Mouse (Mus musculus): ENCODE measurements around the gene Ucp2. TPM values are rescaled to one million over a fixed set of nuclear protein-coding genes. Genes with fewer than 3 reads are reported as not detected.
"Not testable (repeated sequence)": the region's sequence is repeated elsewhere in the genome, so short reads cannot be mapped to it uniquely, and the experiment has no call there.

The Ucp2 gene
- total RNA-seq, 2 experiments from 2014 or later, result 31.0 to 52.5 TPM

DNA sequence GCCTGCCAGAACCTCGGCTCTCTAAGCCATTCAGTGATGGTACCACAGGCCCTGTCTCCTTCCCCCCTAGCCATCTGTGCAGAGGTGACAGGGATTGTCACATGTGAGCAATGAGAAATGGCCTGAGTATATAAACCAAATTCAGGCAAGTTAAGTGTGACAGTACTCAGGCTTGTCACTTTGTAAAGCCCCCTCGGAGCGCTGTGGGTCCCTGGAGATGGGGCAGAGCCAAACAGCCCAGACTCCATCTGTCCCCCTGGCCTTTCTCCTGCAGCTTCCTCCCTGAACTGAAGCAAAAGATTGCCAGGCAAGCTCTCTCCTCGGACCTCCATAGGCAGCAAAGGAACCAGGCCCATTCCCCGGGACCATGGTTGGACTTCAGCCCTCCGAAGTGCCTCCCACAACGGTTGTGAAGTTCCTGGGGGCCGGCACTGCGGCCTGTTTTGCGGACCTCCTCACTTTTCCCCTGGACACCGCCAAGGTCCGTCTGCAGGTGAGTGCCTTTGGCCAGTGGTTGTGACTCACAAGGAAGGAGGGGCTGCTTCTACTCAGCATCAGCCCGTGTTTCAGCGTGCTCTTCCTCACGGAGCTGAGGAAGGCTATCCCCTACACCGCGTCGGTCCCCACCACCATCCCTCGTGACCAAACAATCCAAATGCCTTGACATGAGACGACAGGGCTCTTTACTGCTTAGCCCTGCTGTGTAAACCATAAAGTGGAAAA, 13.9 kb upstream of the Ucp2 start:
- DNase-seq, result no peak

DNA sequence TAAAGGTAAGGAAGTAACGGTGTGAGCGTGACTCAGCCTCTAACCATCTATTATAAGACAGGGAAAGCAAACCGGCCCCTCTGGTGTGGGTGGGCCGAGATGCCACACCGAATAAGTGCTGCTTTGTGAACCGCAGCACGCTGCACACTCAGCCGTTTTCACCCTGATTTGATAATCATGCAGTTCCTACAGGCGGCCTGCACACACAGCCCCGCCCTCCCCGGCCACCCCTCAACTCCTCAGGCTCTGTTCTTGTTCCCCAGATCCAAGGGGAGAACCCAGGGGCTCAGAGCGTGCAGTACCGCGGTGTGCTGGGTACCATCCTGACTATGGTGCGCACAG, 13.3 kb upstream of the Ucp2 start:
- DNase-seq, result no peak

DNA sequence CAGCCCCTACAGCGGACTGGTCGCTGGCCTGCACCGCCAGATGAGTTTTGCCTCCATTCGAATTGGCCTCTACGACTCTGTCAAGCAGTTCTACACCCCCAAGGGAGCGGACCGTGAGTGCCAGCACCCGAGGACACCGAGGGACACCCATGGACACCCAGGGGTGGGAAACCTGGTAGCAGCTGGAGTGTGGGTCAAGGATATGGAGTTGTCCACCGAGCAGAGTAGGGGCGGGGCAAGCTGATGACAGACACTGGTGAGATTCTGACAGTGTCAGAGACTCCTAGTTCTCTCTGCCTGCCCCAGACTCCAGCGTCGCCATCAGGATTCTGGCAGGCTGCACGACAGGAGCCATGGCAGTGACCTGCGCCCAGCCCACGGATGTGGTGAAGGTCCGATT, 13.0 kb upstream of the Ucp2 start:
- no peak for DNase-seq

DNA sequence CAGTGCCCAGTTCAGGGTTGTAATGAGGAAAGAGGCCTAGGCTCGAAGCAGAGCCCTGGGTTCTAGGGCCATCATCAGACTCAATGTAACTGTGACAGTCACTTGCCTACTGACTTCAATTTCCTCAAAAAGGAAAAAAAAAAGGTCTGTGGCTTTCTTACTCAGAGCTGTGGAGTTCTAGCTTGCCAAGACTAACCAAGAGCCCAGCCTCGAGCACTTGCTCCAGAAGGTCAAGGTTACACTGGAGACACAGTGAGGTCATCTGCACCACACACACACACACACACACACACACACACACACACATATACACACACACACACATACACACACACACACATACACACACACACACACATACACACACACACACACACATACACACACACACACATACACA, 11.1 kb upstream of the Ucp2 start:
- DNase-seq, result not testable (repeated sequence)

DNA sequence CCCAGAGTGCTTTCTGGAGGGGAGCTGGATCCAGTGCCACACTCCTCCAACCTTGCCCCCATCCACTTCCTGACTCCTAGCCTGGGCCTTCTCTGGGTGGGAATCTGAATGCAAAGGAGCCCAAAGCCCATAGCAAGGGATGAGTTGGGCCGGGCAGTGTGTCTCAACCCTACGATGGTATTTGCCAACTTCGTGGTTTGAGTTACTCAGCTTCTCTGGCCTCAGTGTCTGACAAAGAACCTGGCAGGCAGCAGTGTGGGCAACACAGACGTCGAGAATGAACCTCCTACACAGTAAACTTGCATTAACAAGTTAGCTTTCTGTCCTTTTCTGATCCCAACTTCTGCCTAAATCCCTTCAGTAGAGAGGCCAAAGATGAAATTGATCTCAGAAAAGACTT, 8.6 kb upstream of the Ucp2 start:
- no peak for DNase-seq

DNA sequence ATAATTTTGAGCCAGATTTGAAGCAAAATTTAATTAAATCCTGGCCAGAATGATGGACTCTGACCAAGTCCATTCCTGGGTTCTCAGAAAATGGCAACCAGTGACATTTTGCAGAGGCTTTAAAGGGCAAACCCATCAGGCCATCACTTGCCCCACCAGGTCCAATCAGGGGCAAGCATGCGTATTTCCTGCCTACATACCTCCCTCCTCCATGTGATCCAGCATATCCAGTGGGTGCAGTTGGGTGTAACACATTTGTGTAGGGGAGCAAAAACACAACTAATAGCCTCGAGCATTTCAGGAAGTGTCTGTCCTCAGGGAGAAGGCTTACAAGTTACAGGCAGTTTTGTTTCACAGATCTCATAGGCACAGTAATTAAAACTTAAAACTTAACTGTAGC, 5.8 kb upstream of the Ucp2 start:
- DNase-seq, result no peak

DNA sequence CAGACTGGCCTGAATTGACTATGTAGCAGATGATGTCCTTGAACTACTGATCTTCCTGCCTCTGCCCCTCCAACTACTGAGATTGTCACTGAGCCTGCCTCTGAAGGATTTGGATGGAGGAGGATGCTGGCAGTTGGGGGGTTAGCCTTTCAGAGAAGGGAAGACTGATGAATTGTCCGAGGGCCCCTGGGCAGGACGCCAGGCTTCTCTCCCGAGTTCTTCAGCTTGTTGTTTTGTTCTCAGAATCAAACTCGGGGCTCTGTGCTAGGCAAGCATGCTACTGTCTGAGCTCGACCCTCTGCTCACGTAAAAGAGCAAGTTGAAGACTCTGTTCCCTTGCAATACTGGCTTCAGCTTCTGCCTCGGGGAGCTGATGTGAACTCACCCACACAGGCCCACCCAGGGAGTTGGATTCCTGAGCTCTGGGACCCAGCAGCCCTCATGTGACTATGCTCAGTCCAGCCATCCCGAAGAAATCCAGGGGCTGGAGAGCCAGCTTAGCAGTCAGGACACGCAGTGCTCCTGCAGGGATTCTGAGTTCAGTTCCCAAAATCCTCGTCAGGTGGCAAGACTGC, 4.6 kb upstream of the Ucp2 start:
- DNase-seq, result no peak

DNA sequence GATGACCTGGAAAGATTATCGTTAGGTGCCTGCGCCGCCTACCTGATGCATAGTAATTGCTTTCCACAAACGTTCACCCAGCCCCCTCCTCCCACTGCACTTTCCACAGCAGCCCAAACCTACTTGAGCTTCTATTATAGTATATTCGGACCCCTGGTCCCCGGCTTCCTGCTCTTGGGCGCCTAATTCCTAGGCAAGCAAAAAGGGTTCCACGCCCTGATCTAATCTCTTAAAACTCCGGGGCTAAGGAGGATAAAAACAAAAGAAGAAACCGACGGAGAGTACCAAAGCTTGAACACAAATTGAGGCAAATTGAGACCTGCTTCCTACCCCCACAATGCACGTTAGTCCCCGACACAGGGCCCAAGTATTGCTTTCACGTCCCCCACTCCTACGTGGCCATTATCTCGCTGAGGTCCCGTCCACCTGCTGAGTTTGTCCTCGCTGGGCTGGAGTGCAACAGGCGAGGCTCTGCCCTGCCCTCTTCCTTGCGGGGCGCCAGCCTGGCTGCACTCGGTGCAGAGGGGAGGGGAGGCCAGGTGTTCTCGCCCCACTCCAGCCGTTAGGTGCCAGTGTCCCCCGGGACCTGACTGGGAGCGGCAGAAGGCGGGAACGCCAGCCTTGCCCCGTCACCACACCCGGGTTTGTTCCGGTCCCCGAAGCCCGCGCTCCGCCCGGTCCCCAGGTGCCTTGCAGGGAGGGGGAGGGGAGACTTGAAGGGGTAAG, 583 bp upstream of the Ucp2 start:
- no peak for DNase-seq

DNA sequence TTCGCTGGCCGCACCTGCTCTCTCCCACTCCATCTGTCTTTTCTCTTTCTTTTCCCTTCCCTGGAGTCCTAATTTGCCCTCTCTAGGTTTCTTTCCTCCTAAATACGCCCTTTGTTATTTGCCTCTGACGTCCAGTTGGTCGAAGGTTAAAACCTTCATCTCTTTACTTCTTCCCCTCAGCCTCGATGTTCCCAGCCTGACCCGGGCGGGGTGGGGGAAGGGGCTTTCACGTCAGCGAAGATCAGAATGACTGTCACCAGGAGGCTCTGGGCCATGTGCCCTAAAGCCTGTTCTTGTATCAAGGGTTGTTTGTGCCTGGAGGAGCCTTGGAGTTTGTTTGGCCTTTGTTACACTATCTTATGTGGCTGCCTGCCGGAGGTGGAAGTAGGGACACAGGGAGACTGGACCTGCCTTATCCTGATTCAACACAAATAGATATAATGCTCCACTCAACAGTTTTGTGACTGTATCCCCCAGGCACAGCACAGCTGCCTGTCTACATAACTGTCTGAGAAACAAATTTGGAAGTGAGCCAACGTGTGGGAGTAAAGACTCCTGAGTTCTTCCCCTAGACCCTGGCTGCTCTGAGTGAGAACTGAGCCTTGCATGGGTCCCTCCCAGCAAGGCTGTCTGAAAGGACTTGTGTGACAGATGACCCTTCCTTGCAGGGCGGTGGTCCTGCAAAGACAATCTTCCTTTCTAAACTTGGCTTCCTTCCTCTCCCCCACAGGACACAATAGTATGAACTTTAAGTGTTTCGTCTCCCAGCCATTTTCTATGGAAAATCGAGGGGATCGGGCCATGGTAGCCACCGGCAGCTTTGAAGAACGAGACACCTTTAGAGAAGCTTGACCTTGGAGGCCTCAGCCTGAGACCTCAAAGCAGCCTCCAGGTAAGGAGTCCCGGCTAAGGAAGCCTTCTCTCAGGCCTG, 612 bp downstream of the Ucp2 start:
- no peak for DNase-seq

DNA sequence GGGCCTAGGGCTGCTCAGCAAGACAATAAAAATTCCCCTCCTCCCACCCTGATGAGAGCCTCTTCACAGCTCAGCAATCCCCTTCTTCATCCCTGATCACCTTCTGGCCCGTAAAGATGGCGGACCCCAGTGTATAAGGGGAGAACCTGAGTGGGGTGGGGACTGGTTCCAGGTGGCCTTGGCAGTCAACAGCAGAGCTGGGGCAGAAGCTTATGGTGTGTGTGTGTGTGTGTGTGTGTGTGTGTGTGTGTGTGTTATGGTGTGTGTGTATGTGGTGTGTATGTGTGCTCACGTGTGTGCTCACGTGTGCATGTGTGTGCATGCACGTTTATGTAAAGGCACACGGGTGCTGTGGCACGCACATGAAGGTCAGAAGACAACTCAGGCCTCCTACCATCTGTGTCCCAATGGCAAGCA, 1.3 kb downstream of the Ucp2 start:
- DNase-seq, result no peak

DNA sequence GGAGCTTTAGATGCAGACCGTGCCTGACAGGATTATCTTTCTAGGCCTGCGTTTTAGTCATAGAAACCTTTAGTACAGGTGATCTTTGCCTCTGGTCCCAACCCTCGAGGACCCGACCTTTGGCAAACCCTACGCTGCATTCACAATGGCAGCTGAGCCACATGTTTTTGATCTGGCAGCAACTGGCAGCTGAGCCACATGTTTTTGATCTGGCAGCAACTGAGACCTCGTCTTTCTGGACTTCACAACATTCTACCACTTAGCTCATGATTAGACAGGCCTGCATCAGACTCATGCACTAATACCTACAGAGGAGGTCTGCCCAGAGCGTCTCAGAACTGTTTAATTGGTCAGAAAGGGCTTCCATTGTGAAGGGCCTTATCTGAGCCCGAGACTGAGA, 1.9 kb downstream of the Ucp2 start:
- no peak for DNase-seq

DNA sequence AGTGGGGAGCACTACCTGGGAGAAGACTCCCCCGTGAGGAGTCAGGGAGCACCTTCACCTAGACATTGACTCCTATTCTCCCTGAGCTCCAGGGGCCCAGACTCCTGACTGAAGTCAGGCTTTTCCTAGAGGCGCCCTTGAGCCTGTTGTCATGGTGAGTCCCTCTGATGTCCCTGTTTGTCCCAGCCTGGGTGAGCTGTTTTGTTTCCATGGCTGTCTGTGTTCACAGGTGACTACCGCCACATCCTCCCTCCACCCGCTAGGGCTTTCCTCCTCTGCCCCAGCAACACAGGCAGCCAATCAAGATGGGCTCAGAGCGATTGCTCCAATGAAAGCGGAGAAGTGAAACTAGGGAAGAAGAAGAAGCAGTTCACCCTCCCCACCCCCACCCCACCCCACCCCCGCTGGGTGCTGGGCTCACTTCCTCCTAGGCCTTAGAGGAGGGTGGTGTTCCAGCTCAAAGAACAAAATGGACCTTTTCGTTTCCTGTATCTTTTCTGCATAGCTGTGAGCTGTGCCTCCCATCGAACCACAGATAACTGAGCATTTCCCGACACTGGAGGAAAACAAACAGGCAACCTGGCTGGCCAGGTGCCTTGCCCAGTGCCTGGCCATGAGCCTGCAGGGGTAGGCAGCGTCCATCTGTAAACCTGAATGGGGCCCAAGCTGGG, 2.6 kb downstream of the Ucp2 start:
- DNase-seq, result peak; percentile 79

DNA sequence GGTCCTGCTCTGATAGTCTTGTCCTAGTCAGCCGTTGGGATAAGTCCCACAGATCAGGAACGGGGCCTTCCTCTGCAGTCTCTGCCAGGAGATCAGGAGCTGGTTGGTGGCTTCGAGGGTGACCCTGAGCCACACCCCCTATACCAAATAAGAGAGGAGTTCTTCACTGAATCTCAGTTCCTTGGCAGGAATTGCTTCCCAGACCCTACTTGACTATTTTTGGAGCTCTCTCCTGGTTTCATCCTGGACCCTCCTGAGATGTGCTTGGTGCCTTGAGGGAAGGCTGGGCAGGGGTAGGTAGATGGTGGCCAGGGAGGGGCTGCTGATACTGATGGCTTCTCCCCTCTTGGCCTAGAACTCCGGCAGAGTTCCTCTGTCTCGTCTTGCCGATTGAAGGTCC, 3.2 kb downstream of the Ucp2 start:
- DNase-seq, result no peak

DNA sequence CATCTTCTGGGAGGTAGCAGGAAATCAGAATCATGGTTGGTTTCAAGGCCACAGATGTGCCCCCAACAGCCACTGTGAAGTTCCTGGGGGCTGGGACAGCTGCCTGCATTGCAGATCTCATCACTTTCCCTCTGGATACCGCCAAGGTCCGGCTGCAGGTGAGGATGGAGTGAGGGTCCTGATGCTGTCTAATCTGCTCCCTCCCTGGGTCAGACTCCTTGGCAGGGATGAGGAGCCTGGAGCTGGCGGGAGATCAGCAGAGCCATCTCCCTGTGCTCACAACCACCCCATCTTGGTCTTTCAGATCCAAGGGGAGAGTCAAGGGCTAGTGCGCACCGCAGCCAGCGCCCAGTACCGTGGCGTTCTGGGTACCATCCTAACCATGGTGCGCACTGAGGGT, 3.7 kb downstream of the Ucp2 start:
- no peak for DNase-seq

DNA sequence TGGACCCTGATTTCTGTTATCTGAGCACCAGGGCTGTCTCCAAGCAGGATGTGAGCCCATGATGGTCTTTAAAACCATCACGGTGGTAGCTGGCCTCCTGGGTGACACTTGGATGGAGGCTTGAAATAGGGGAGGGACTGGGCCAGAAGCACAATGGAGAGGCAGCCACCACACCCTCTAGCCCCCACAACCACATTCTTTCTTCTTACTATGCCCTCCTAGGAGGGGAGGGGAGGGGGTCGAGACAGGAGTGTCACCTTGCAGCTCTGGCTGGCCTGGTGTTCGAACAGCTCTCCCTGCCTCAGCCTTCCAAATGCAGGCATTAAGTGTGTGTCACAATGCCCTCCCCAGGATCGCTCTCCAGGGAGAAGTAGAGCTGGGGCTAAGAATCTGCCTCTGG, 4.3 kb downstream of the Ucp2 start:
- DNase-seq, result no peak

DNA sequence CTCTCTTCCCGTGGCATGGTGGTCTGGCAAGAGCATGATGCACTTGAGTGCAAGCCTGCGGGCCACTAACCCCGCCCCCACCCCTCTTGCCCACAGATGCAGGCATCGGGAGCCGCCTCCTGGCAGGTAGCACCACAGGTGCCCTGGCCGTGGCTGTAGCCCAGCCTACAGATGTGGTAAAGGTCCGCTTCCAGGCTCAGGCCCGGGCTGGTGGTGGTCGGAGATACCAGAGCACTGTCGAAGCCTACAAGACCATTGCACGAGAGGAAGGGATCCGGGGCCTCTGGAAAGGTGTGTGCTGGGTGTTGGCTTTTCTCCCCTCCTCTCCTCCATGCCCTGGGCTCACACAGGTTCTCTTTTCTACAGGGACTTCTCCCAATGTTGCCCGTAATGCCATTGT, 4.8 kb downstream of the Ucp2 start:
- DNase-seq, result no peak

DNA sequence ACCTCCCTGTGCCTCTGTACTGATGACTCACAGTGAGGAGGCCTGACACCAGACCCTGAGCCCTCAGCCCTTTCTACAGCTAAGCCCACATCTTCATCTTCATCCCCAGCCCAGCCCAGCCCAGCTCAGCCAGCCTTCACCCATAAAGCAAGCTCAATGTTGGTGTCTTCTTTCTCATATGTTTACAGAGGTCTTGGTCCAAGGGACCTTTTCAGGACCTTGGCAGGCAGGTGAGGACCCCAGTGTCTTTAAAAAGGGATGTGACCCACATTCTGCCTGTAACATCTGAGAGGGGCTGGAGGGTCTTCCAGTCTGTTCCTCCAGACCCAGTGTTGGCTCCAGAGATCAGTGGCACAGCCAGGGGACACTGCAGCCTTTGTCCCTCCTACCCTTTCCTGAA, 6.3 kb downstream of the Ucp2 start:
- no peak for DNase-seq

DNA sequence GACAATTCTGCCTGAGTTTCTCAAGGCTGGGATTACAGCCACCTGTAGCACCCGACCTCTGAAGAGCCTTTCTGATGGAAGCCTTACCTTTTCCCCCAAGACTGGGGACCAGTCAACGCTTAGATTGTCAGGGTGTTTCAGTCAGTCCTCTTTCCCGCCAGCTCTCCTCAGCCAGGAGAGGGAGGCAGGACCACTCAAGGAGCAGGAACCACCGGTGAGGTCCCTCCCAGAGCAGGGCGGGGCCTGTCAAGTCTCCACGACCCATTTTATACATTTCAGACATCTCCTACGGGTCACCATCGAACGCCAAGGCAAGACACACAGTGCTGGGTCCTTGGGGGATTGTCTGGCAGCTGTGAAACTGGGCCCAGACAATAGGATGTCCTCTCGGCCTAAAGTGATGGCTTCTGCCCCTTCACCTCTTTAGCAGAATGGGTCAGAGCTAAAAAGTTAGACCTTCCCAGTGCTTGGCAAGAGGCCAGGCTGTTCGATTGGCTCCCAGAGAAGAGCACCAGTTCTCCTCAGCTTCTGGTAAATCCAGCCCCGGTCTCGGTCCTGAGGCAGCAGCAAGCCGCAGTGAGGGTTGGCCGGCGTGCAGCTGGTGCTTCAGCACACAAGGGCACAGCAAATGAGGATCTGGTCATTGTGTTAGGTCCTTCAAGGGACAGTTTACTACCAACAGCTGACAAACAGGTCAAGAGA, 7.3 kb downstream of the Ucp2 start:
- DNase-seq, result no peak

DNA sequence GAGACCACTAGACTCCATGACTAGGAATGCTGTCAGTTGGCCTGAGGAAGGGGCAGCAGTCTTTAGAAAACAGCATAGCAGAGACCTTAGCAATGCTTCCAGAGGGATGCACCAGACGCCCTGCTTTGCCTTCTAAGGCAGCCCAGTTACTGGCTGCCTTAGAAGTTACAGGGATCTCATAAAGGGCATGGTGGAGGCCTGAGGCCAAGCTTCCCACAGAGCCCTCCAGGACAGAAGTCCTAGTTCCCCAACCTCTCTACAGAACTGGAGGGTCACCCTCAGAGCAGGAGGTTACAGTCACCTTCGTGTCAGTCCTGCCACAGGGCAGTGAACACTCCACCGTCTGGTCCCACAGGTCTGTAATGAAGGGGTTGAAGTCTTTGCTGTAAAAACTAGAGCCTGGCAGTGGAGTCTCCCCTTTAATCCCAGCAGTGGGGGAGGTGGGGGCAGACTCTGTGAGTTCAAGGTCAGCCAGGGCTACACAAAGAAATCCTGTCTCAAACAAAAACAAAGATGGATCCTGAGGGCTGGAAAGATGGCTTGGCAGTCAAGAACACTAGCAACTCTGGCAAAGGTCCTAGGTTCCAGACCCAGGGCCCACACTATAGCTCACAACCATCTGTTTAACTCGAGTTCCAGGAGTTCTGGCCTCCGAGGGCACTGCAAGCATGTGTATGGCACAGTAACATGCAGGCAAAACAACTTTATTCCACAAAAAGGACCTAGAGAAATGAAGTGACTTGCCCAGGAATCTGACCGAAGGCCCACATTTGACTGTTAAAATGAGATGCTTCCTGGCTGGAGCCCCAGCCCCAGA, 8.1 kb downstream of the Ucp2 start:
- no peak for DNase-seq

DNA sequence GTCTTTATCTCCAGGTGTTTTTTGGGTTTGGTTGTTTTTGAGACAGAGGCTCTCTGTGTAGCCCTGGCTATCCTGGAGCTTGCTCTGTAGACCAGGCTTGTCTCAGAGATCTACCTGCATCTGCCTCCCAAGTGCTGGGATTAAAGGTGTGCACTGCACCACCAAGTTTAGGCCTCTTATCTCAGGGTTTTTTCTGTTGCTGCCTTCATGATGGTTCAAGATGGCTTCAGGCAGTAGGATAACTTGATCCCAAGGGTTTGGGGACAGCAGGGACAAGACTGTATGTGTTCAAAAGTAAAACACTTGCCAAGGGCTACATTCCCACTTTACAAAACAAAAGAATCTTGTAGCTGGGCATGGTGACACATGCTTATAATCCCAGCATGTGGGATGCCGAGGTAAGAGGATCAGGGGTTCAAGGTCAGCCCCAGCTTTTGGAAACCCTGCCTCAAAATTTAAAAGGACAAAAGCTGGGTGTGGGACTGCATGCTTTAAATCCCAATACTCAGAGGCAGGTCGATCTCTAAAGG, 8.8 kb downstream of the Ucp2 start:
- DNase-seq, result no peak
